Mouse (Mus musculus) mesoderm, embryonic 11.5 days (tissue): Measurements from ENCODE around the gene Sipa1l1.
A peak's percentile ranks its signal among the peaks of the same experiment; 100 is the strongest.

ENCODE experiments used
- DNase-seq: peaks from one replicate; pipeline ENCODE4 v3.0.0-alpha.2; 2012; ENCODE audit warnings: low read depth, low spot score

Gene Sipa1l1

DNA sequence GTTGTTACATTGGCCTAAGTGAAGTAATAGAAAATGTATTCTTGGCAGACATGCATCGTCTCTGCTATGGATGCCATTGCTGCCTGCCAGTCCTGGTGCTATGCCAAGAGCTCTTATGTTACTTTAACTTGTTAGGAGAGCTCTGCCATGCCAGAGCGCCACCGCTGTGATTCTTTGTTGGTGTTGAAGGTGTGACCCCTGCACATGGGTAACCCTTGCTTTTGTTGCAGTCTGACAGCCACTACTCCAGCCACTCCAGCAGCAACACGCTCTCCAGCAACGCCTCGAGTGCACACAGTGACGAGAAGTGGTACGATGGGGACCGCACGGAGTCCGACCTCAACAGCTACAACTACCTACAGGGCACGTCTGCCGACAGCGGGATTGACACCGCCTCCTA, 255.7 kb downstream of the Sipa1l1 start:
- DNase-seq, result no peak

DNA sequence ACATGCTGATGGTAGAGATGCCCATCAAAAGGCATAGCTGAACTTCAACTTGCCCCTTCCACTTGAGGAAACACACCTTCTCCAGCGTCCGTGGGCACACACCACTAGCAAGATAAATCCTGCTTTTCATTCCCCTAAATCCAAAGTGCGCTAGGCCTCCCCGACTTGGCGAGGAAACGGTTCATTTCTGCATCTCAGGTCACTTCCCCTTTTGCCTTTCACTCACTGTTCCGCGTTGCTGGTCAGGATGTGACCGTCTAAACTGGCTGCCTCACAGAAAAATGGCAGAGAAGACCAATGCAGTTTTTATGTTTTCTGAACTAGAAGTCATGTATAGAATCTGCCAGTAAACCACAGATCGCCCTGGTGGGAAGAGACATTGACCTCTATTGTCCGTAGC, 256.7 kb downstream of the Sipa1l1 start:
- no peak for DNase-seq

DNA sequence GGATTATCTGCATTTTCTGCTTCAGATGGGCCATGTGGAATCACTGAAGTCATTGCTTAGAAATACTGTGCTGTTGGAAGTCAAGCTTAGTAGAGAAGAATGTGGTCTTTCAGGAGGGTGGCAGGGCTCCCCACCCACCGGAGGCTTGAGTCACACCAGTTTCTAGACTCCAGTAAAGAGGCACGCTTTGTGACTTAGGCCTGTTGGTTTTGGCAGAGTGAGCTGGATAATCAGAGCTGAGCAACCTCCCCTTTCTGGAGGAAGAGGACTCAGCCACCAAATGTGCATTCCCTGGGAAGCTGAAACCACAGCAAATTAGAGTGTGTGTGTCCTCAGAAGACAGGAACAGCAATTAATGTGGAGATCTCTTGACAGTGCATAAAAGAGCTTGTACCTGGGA, 258.3 kb downstream of the Sipa1l1 start:
- DNase-seq, result no peak

DNA sequence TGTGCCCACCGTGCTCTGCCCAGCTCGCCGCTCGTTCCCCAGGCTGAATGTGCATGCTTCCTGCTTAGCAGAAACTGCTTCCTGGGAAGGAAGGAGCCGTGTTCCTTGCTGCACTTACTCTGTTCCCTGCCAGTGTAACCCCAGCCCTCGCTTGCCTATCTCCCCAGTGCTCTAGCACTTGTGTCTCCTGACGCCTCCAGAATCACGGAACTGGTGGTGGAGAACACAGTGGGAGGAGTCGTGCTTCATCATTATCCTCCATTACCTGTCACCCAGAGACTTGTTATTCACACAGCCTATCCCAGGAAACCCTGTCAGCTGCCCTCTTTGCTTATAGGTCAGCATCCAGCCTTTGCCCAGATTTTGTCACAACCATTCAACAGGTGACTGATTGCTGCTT, 259.3 kb downstream of the Sipa1l1 start:
- no peak for DNase-seq

DNA sequence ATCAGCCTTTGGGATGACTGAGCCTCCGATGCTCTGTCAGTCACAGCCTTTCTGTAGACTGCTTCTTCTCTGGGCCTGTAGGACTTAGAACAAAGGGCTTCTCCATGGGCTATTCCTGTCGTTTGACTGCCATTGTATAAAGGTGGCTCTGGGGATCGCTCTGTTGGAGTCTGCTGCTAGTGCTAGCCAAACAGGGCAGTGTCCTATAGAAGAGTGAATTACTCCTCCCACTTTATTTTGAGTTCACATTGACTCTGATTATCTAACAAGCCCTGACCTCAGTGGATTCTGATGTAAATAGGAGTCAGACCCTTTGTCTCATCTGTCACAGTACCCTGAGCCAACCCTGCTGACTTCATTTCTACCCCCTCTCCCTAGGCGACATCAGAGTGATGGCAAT, 264.2 kb downstream of the Sipa1l1 start:
- no peak for DNase-seq

GRCm38 (mm10) chr12:82434591-82434990, 265.5 kb downstream of the Sipa1l1 start:
- no peak for DNase-seq

DNA sequence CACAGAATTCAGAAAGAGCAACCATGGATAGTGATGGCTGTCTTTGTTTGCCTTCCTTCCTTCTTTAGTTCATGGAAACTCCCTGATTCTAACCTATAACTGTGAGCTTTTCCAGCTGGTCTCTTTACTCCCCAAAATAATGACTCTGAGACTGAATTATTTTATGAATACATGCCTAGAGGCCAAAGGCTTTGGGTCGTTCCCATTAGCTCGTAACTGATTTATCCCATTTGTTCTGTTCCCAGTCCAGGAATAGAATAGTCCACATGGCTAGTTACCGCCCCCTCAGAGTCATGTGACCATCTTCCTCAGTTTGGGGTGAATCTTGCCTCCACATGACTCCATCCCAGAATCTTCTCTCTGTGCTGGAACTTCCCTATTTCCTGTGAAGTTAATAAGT, 272.4 kb downstream of the Sipa1l1 start:
- DNase-seq, result no peak

- no peak for DNase-seq
Observed at GRCm38 (mm10) chr12:82446609-82447024, 277.5 kb downstream of the Sipa1l1 start.

- DNase-seq, result no peak
Observed at GRCm38 (mm10) chr12:82448129-82448815, 279.2 kb downstream of the Sipa1l1 start.

DNA sequence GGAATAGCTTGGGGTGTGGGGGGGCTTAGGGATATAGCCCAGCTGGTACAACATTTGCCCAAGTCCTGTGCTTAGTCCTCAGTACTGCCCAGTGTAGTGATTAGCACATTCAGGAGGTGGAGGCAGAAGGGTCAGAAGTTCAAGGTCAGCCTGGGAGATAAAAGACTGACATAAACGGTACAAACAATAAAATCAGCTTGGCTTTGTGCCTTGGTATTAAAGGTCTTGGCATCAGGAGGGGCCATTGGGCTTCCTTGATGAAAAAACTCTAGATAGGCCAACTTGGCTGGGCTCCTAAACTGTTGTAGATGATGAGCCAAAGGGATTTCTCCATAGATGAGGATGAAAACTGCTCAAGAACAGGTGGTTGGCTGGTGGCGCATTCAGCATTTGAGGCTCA, 283.3 kb downstream of the Sipa1l1 start:
- DNase-seq, result no peak

DNA sequence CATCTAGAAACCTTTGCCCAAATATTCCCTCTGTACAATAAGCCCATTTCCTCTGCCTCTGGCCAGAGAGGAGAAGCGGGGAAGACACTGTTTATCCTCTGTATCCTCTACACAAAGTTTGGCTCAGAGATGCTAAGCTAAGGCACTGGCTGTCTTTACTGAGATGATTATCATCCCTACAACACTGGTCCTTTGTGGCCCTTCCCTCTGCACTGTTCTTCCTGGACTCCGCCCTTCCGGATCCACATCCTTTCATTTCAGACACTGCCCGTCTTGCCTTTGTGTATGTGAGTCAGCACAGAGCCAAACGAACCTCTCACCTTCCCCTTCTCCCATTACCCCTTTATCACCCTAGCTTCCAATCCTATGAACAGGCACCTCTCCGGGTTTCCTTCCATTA, 285.3 kb downstream of the Sipa1l1 start:
- no peak for DNase-seq

DNA sequence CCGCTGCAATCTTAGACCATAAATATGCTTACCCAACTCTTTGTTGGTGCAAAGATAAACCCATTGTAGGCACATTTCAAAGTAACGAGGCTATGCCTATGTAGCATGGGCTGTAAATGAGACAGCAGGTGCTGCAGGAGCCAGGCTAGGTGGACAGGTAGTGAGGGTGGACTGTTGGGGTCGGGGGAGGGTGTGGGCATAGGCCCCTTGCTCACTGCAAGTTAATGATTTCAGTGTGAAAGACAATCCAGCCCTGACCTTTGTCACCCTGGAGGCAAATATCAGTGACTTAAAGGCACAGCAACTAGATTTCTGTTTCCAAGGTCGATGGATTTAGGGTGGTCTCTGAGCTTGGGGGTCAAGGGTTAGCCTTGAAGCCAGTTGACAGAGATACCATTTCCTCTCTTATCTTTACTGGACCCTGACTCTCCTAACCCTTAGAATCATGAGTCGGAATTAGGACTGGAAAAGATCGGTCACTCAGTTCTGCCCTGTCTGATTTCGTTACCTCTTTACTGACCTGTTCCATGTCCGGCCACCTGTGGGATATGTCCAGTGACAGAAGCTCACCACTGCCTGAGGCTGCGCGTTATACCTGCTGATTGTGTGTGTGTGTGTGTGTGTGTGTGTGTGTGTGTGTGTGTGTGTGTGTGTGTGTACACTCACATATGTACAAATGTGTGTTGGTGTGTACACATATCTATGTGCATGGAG, 286.7 kb downstream of the Sipa1l1 start:
- DNase-seq, result no peak

DNA sequence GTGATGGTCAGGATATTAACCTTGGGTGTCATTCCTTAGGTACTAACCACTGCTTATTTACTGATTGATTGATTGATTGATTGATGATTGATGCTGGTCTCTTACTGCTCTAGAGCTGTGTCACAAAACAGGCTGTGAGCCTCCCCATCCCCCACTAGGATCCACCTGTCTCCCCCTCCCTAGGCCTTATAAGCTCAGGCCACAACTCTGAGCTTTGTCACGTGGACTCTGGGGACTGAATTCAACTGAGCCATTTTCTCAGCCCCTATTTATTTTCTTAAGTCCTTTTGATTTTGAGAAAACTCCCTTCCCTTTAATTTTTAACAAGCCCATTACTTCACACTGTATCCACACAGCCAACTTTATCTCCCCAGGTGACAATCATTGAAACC, 287.3 kb downstream of the Sipa1l1 start:
- DNase-seq, result no peak

- no peak for DNase-seq
Observed at GRCm38 (mm10) chr12:82457609-82458008, 288.5 kb downstream of the Sipa1l1 start.

DNA sequence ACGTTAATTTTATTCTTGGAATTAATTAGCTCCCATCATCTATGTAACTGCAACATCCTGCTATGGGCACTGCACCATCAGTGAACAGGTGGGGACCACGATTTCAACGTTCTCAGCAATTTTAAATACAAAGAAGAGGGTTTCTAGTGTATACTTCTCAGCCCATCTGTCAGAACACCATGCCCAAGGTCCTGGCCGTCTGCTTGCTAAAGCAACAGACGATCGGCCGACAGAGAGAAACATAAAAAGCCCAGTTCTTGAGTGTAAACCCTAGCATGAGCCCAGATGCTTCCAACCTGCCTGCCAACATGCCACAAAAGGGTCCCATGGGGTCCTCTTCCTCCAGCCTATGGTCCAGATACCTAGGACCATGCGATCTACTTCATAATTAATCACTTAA, 288.9 kb downstream of the Sipa1l1 start:
- no peak for DNase-seq

- DNase-seq, result no peak
Observed at GRCm38 (mm10) chr12:82467234-82467633, 298.1 kb downstream of the Sipa1l1 start.

GRCm38 (mm10) chr12:82467641-82468040, 298.5 kb downstream of the Sipa1l1 start:
- DNase-seq, result no peak

- DNase-seq, result no peak
Observed at GRCm38 (mm10) chr12:82468416-82468815, 299.3 kb downstream of the Sipa1l1 start.

GRCm38 (mm10) chr12:82469706-82470361, 300.7 kb downstream of the Sipa1l1 start:
- peak; percentile 87 for DNase-seq

DNA sequence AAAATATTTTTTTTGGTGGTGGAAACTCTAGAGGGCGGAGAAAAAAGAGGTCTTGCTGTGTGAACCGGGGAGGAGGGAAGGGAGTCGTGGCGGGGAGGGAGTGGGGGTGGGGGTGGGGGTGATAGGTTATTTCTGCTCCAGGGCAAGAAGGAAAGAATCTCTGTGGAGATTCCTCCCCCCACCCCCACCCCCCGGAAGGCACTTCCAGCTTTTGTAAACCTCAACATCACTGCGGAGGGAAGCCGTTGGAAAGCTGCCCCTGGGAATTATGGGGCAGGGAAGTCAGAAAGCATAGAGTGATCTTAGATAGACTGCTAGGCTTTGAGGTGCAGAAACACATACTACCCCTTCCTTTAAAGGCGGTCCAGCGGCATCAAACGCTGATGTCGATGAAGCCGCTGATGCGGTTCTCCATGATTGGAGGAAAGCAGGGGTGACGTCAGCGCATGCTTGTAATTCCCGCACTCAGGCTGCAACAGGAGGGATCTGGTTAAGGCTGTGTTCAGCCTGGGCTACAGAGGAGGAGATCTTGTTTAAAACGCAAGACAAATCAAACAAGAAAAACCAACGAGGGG, 301.3 kb downstream of the Sipa1l1 start:
- peak; percentile 96 for DNase-seq

- no peak for DNase-seq
Observed at GRCm38 (mm10) chr12:82472796-82473195, 303.7 kb downstream of the Sipa1l1 start.

DNA sequence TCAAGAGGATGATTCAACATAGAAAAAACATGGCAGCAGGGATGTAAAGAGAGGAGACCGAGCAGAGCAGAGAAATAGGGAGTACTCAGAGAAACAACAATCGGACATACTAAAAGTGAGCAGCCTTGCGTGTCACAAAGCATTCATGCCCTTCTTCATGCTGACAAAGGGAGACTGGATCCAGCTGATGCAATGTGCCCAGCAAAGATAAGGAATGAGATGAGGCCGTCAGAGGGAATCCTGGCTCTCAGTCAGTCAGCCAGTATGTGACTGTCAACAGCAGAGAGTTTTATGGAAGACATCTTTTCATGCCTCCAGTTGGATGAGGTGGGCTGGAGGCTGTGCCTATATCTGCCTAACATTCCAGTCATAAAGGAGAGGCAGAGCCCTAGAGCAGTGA, 304.1 kb downstream of the Sipa1l1 start:
- DNase-seq, result no peak

- no peak for DNase-seq
Observed at GRCm38 (mm10) chr12:82474409-82474808, 305.3 kb downstream of the Sipa1l1 start.
